Mouse (Mus musculus) gastrocnemius, postnatal 4 days (tissue): ENCODE measurements around the gene Dynlt1b. TPM values are rescaled to one million over a fixed set of nuclear protein-coding genes. Genes with fewer than 3 reads are reported as not detected.
A peak's percentile ranks its signal among the peaks of the same experiment; 100 is the strongest.
"Not testable (repeated sequence)": the region's sequence is repeated elsewhere in the genome, so short reads cannot be mapped to it uniquely, and the experiment has no call there.

Experiments used
- DNase-seq, 2 experiments: peaks; one replicate each; pipeline ENCODE4 v3.0.0; 2021 to 2022; ENCODE audit warnings: low spot score in 2 of 2, mixed read lengths in 2 of 2
- total RNA-seq, 2 experiments: library from RNA; stranded (reverse); gene quantifications; 2 replicates each; pipeline ENCODE4 v1.2.3; 2021

Gene Dynlt1b
- total RNA-seq, 2 experiments from 2014 or later = 128 to 146 TPM

DNA sequence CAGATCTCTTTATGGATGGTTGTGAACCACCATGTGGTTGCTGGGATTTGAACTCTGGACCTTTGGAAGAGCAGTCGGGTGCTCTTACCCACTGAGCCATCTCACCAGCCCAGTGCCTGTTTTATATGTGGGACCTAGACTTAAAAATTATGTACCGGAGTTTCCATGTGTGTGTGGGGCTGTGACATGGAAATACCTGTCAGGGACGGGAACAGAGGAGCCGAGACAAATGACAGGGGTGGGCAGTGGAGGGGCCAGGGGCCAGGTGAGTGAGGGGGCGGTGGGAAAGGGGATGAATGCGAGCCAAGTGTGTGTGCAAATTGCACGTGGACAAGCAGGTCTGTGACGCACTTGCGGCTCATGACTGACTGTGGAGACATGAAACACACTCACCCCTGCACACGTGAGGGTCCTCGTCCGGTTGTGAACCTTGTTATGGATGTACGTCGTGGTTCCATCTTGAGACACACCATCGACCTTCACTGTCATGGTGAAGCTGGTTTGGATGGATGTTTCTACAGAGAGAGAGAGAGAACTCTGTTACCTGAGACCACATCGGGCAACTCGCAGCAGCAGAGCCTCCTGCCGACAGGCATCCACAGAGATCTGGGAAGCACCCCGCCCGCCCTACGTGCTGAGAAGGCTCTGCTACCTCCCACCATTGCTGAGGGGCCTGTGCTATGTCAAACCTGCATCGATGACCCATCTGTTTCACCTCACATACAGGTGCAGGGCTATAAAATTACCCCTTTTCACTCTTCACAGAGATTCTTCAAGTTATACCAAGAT lies 26.9 kb downstream of the Dynlt1b start:
- not testable (repeated sequence) for DNase-seq

DNA sequence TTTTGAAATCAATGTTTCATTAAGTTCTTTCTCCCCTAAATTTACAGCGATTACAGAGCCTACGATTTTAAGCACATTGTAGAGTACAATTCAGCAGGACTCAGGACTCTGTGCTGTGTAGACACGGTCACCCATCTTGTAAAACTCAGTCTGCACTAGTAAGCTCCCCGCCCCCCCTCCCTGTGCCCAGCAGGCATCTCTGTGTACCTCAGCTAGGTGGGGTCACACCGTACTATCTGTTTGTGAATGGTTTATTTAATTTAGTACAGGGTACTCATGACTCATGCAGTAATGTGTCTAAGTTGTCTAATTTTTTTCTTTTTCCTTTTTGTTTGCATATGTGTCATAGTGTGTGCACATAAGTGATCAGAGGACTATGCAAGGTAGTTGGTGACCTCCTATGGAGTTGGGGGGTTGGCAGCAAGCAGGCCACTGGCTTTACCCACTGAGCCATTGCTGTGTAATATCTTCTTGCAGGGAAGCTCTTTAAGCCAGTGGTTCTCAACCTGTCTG lies 31.2 kb downstream of the Dynlt1b start:
- DNase-seq = not testable (repeated sequence)

DNA sequence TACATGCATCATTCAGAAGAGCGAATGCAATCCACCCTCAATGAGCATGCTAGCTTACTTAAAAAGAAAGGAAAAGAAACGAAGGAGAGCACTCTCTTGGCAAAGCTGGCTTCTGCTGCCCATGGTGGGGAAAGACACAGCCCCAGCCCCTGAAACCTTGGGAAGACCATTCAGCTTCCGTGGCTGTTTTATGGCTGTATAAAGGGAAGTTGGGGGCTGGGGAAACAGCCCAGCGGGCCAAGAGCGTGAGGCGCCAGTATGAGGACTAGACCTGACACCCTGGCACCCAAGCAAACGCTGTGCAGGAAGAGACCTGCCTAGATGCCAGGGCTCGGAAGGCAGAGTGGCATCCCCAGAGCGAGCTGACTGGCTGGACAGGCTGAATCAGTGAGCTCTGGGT lies 35.8 kb downstream of the Dynlt1b start:
- not testable (repeated sequence) for DNase-seq

DNA sequence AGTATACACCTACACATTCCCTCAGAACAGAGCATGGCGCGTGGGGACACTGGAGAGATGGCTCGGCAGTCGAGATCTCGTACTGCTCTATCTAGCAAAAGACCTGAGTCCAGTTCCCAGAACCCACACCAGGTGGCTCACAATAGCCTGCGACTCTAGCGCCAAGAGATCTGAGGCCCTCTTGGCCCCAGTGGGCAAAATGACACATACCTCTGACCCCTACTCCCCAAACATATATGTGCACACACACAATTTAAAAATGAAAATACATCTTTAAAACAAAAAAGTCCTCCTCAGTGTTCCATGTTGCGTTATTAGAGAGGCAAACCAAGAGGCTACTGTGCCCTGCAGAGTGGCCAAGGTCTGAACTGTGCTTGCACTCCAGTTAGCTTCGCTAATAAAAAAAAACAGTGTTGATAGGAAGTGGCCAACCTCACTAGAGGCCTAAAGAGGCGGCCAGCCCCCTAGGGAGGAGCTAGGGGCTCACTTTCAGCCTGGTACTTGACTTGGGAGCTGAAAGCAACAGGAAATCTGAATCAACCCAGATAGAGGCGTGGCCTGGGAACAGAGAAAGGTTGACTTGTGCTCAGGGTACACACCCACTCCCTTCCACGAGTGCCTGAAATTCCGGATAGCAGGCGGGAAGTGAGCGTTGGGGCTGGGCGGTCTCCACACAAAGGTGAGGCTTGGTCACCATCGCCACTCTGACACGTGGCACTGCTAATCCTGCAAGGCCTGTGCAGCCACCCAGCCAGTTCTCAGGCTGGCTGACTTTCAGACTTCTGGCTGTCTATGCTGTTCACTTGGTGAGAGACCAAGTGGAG lies 37.9 kb downstream of the Dynlt1b start:
- peak in 1 of 2 experiments; percentile 6 for DNase-seq

DNA sequence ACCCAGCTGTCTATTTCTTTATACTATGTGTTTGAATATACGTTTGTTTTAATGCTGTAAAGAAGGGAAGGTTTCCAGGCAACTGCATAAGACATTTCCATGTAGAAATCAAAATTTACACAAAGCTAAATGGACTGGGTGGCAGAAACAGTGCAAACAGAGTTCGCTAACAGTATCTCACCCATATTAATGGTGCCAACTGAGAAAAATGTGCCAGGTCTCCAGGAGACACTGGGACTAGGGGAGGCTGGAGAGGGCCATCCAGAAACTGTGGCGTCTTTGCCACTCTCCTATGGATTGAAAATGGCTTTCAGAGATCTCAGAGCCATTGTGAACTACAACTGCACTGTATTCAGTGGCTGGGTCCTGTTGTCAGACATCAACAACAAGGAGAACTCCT lies 40.1 kb downstream of the Dynlt1b start:
- not testable (repeated sequence) for DNase-seq

DNA sequence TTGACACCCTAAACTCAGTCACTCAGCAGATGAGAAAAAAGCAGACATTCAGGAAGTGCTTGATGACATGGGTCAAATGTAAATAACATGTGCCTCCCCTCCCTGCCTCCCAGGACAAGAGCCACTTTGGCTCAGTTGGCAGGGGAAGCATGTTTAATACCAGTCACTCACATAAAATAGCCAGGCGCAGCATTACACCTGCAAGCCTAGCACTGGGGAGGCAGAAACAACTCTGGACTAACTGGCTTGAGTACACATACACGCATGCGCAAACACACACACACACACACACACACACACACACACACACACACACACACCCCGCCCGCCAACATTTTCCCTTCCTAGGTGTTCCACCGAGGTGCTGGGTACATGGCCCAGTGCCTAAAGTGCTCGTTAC lies 40.8 kb downstream of the Dynlt1b start:
- not testable (repeated sequence) for DNase-seq

DNA sequence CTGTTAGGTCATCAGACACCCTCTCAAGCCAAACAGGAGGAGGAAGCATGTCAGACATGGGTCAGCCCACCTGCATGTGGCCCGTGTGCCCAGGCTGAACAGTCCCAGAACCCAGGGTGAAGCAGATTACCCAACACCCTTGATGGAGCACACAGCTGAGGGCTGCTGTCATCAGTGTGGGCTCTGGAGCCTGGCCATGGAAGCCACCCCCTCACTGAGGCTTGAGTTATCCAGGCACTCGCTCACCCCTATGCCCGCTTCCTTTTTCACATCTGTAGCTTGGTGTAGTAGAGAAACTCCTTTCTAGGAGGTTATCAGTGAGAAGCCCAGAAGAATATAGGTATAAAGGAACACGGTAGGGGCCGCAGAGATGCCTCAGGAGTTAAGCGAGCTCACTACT lies 45.4 kb downstream of the Dynlt1b start:
- DNase-seq = not testable (repeated sequence)

DNA sequence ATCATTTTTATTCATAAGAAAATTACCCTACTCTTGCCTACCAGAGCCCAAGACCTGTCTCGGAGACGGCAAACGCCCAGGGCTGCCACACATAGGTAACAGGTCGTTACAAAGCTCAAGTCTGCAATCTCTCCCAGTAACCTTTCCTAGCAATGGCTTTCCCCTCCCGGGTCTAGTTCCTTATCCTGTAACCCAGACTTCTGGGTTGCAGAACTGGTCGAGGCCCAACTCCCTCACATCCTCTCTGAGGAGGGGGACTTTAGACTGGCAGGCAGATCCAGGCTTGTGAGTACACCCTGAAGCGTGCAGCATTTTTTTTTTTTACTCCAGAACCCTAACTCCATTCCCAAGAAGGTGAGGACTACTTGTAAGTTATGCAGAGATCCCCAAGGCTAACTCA lies 46.0 kb downstream of the Dynlt1b start:
- DNase-seq = not testable (repeated sequence)

DNA sequence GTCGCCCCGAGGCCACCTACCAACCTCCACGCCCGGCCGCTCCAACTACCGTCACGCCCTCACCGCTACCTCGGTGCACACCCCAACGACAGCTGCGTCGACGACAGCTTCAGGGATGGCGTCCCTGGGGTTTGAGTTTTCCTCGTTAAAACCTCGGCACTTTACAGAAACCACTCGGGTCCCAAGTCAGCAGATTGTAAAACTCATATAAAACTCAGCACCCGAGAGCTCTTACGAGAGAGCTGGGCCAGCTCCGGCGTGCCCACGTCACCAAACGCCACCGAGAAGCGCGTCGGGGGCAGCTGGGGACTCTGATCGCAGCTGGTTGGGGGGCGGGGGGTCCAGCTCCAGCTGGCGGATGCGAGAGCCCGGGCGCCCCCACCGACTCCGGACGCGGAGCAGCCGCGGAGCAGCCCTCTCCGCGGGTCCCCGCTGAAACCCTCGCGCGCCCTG lies 46.6 kb downstream of the Dynlt1b start:
- DNase-seq = not testable (repeated sequence)

DNA sequence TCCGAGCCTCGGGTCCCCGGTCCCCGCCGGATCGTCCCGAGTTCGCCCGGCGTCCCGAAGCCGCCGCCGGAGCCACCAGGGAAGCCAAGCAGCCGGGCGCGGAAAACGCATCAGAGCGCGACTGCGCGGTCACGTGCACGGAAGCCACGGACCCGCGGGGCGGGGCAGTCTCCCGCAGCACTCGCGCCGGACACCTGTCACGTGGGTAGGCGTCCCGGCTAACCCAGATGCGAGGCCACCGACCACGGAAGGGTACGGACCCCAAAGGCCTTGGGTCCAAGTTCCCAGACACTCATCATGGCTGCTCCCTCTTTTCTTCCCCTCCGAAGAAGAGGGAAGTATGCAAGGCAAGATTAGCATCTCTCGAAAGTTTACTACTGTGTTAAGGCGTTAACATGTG lies 47.1 kb downstream of the Dynlt1b start:
- DNase-seq = not testable (repeated sequence)

DNA sequence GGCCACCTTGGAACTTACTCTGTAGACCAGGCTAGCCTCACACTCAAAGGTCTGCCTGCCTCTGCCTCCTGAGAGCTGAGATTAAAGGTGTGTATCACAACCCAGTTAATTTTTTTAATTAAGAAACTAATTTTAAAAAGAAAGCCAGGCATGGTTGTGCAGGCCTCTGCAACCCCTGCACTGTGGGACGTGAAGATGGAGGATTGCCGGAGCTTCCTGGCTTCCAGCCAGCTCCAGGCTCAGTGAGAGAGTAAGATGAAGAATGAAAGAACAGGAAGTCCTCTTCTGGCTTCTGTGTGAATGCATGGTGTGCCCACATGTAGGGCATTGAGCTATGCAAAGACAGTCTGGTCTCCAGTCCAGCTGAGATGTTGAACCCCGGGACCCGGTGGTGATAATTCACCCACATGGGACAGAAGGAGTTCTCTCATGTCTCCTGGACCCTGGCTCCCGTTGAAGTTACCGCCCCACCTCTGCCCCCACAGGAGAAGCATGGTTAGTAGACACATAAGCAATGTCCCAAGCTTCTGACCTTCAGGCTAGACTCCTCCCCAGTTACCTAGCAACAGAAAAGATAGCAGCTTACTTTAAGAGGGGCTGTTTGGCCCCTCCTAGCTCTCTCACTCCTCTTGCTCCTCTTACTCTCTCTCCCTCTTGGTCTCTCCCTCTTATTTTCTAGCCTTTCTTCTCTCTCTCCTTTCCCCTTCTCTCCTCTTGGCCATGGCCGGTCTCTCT lies 51.1 kb downstream of the Dynlt1b start:
- not testable (repeated sequence) for DNase-seq

DNA sequence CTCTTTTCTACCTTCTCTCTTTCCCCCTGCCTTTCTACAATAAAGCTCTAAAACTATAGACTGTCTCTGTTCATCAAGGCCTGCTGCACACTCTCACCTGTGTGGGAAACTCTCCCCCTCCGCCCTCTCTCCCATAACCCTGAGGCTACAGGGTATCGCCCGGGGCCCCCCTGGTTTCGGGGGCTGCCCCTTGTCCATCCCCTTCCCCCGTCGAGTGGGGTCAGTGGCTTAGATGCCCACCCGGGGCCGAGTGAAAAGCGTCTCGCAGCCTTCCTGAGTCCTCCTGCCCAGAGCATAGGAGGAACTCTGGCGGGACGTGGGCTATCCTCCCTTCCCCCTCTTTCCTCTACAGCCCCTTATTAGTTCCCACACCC lies 51.7 kb downstream of the Dynlt1b start:
- not testable (repeated sequence) for DNase-seq

DNA sequence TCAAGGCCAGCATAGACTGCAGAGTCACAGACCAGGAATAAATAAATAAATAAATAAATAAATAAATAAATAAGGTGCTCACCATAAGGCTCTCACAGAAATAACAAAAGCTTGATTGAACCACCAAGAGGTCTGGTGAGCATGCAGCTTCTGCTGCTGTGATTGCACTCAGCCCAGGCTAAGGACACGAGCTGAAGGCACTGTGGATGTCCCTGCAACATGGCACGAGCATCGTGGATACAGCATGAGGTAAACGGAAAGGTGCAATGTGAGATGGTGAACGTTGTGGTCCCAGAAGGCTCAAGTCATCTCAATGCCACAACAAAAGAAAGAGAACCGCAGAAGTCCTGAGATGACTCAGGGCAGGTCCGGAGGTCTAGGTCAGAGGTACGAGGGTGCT lies 52.3 kb downstream of the Dynlt1b start:
- DNase-seq = not testable (repeated sequence)

Other genes starting within 250 kb of the Dynlt1b start
- gene Tmem181a, start 173.3 kb upstream of the Dynlt1b start, total RNA-seq = 10 to 100 TPM in 1 of 2 experiments, 1 to 10 TPM in 1; 9.0 to 10.1 TPM
- gene Dynlt1a, start 112.6 kb upstream of the Dynlt1b start, total RNA-seq = 1 to 10 TPM; 3.1 to 5.1 TPM
- 10 to 100 TPM in 1 of 2 experiments, 1 to 10 TPM in 1; 6.7 to 12.9 TPM for gene Dynlt1c, start 171.6 kb downstream of the Dynlt1b start, total RNA-seq
- 100 to 1,000 TPM; 121 to 140 TPM for gene Dynlt1f, start 225.8 kb downstream of the Dynlt1b start, total RNA-seq
- 1 to 10 TPM in 1 of 2 experiments, under 1 TPM in 1; 0.86 to 1.7 TPM for gene Sytl3, start 229.0 kb downstream of the Dynlt1b start, total RNA-seq